Mouse (Mus musculus) testis, adult 2 months (tissue): ENCODE data around the gene Upp2.

Source experiments
- CTCF ChIP-seq: fragments of 200-500 bp; IDR thresholded peaks from 2 replicates; pipeline ENCODE4 v1.5.1; 2012; ENCODE audit warnings: low read depth, mild to moderate bottlenecking, inconsistent platforms, low read length, moderate library complexity; ENCODE audit not compliant: control insufficient read depth, insufficient read depth, insufficient replicate concordance
- POLR2A ChIP-seq: fragments of 200-500 bp; IDR thresholded peaks from 2 replicates; pipeline ENCODE4 v1.6.1; 2012; ENCODE audit warnings: low read depth, mild to moderate bottlenecking, inconsistent platforms, low read length, moderate library complexity; ENCODE audit not compliant: control insufficient read depth

DNA sequence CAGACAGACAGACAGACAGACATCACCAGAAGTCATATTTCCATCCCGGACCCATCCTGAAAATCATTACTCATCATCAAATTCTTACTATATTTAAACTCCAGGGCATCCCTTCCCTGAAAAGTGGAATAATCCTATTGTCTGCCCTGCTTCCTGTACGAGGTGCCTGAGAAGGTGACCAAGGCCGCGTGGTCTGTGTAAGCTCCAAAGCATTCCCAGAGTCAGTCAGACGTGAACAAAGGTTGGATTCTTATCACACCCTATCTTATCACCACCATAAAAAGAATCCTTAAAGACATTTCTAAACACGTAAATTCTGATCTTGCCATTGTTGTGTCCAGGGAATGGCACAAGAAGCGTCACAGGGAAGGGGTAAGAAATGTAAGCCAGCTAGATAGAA, 18.2 kb upstream of the Upp2 start:
- TF ChIP-seq POLR2A (no peak), CTCF (no peak)
